Mouse (Mus musculus) telencephalon, adult 2 months (tissue): ENCODE measurements around the gene Gm21312.
A peak's percentile ranks its signal among the peaks of the same experiment; 100 is the strongest.
"Not testable (repeated sequence)": the region's sequence is repeated elsewhere in the genome, so short reads cannot be mapped to it uniquely, and the experiment has no call there.

Experiments used
- DNase-seq: peaks from one replicate; pipeline ENCODE4 v3.0.0-alpha.2; 2011; ENCODE audit warnings: low read depth, low spot score

Gm21312 gene

GRCm38 (mm10) chr10:104176724-104177123, at the start of gene Gm21312:
Gene Gm21312, plus strand, starts transcription at chr10:104177024.
- not testable (repeated sequence) for DNase-seq

GRCm38 (mm10) chr10:104142687-104143086, 34.1 kb upstream of the Gm21312 start, which contains the start of gene Gm21293:
Gene Gm21293, plus strand, starts transcription at chr10:104142987.
- DNase-seq: not testable (repeated sequence)

- not testable (repeated sequence) for DNase-seq
Observed at GRCm38 (mm10) chr10:104151197-104151596, 25.6 kb upstream of the Gm21312 start, which contains the start of gene Gm6763. Gene Gm6763, plus strand, starts transcription at chr10:104151497.

GRCm38 (mm10) chr10:104159706-104160105, 17.1 kb upstream of the Gm21312 start, which contains the start of gene Gm8764:
Gene Gm8764, plus strand, starts transcription at chr10:104160006.
- DNase-seq: not testable (repeated sequence)

- not testable (repeated sequence) for DNase-seq
Observed at GRCm38 (mm10) chr10:104168215-104168614, 8.6 kb upstream of the Gm21312 start, which contains the start of gene Gm21304. Gene Gm21304, plus strand, starts transcription at chr10:104168515.

GRCm38 (mm10) chr10:104185233-104185632, 8.4 kb downstream of the Gm21312 start, which contains the start of gene Gm20765:
Gene Gm20765, plus strand, starts transcription at chr10:104185533.
- DNase-seq: not testable (repeated sequence)

- not testable (repeated sequence) for DNase-seq
Observed at GRCm38 (mm10) chr10:104193742-104194141, 16.9 kb downstream of the Gm21312 start, which contains the start of gene Gm4340. Gene Gm4340, plus strand, starts transcription at chr10:104194042.

- DNase-seq: no peak
Observed at GRCm38 (mm10) chr10:104209655-104210054, 32.8 kb downstream of the Gm21312 start.

- DNase-seq: peak; percentile 28
Observed at GRCm38 (mm10) chr10:104210268-104210990, 33.6 kb downstream of the Gm21312 start.

- DNase-seq: no peak
Observed at GRCm38 (mm10) chr10:104214527-104214926, 37.7 kb downstream of the Gm21312 start.

- no peak for DNase-seq
Observed at GRCm38 (mm10) chr10:104220303-104221021, 43.6 kb downstream of the Gm21312 start.
